Mouse (Mus musculus): ENCODE measurements around the gene Defb45. TPM values are rescaled to one million over a fixed set of nuclear protein-coding genes. Genes with fewer than 3 reads are reported as not detected.

Gene Defb45
- polyA plus RNA-seq, 1 experiment from 2014 or later = not detected

DNA sequence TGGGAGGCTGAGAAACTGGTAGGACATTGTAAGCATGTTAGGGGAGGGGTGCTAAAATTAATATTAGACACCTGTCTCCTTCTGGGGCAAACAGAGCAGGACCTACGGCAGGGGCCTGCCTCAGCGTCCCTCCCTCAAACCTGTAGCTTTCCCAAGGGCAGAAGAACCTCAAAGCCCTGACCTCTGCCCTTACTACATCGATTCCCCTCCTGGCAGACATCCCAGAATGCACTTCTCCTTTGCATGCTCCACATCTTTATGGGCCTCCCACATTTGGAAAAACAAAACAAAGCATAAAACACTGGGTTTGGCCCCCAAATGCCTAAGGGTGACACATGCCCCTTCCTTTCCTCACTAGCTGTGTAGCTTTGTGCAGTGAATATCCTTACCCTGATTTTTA lies 30.0 kb upstream of the Defb45 start:
- DNase-seq (ENCODE audit: low spot score, missing footprints) (no peak), ATAC-seq (ENCODE audit: low FRiP score) (no peak)
- Histone ChIP-seq H3K36me3 (ENCODE audit: control insufficient read depth, insufficient read depth, low read length) (no peaks in the 10 kb centered on the region), H3K9me3 (ENCODE audit: control insufficient read depth, low read length) (no peaks in the 10 kb centered on the region), H3K4me3 (ENCODE audit: low read depth, low read length) (no peak overlapping the region), H3K27me3 (ENCODE audit: control insufficient read depth, insufficient read depth, low read length) (peaks cover 31% of the 10 kb centered on the region), H3K27ac (ENCODE audit: low read depth, low read length) (no peak overlapping the region), H3K4me1 (ENCODE audit: control insufficient read depth, insufficient read depth, low read length) (peaks cover 7% of the 10 kb centered on the region), H3K4me2 (no peak overlapping the region), H3K9ac (ENCODE audit: low read length) (no peak overlapping the region)
- WGBS = 66% methylated on average over 3 of the region's 3 CpGs

DNA sequence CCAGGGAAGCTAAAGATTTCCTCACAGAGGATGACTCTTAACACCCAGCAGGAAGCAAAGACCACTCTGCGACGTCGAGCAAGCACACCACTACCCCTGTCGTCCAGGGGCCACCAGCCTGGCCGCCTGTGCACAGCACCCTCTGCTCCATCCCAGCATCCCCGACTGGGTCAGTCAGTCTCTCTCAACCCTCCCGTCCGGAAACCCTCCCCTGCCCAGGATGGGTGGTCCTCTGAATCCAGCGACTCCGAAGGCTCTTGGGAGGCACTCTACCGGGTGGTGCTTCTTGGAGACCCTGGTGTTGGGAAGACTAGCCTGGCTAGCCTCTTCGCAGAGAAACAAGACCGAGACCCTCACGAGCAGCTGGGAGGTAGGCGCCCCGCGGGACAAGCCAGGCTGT lies 28.9 kb upstream of the Defb45 start:
- H3K4me1 ChIP-seq (ENCODE audit: control insufficient read depth, insufficient read depth, low read length) = peaks cover 7% of the 10 kb centered on the region
- no peaks in the 10 kb centered on the region for H3K9me3 ChIP-seq (ENCODE audit: control insufficient read depth, low read length)
- DNase-seq (ENCODE audit: low spot score, missing footprints) (no peak), ATAC-seq (ENCODE audit: low FRiP score) (no peak)
- H3K36me3 ChIP-seq (ENCODE audit: control insufficient read depth, insufficient read depth, low read length) = no peaks in the 10 kb centered on the region
- peaks cover 31% of the 10 kb centered on the region for H3K27me3 ChIP-seq (ENCODE audit: control insufficient read depth, insufficient read depth, low read length)
- H3K9ac ChIP-seq (ENCODE audit: low read length) = no peak overlapping the region
- no peak overlapping the region for H3K4me3 ChIP-seq (ENCODE audit: low read depth, low read length)
- 39% methylated on average over 17 of the region's 17 CpGs for whole genome bisulfite sequencing
- H3K27ac ChIP-seq (ENCODE audit: low read depth, low read length) = no peak overlapping the region
- H3K4me2 ChIP-seq = no peak overlapping the region

DNA sequence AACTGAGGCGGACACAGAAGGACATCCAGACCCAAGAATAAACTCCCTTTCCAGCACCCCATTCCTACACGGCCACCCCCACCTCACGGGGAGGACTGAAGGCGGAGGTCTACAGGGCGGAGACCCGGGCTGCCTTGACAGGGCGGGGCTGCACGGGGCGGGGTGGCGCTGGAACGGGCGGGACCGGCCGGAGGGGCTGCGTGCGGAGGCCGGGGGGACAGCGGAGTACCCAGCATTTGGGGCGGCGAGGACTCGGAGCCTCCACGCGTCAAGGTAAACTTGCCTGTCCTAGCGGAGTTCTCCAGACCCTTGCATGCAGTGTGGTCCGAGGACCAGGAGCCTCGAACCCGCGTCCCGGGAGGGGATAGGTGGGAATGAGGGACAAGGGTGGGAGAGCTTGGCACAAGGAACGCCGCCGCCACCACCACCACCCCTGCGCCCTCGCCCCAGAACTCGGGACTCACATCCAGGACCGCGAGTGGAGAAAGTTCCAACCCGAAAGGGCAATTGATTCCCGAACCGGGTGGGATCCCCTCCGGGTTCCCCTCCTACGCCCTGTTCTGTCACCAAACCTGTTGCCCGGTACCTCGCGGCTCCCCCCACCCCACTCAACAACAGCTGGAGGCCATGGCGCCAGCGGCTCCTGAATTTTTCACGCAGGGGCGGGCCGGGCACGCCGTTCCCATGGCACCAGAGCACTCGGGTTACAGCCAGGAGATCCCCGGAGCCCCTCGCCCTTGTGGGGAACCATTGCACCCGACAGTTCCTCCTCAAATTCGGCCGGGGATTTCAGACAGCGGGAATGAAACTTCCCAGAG lies 27.8 kb upstream of the Defb45 start, which contains the start of gene Rem1:
Gene Rem1 (plus strand): TSS at position 178 of the 818 bp plus-strand sequence.
- WGBS = 1% methylated on average over 57 of the region's 59 CpGs
- DNase-seq (ENCODE audit: low spot score, missing footprints) (peak; percentile 93), ATAC-seq (ENCODE audit: low FRiP score) (peak; percentile 51; the same call in 1 of the 2 replicates)
- Histone ChIP-seq H3K36me3 (ENCODE audit: control insufficient read depth, insufficient read depth, low read length) (no peaks in the 10 kb centered on the region), H3K27me3 (ENCODE audit: control insufficient read depth, insufficient read depth, low read length) (peaks cover 31% of the 10 kb centered on the region), H3K4me2 (peak within 1 kb of the TSS; percentile 50), H3K9ac (ENCODE audit: low read length) (peak within 1 kb of the TSS; percentile 34; the same call in 1 of the 2 replicates), H3K27ac (ENCODE audit: low read depth, low read length) (no peak within 1 kb of the TSS), H3K4me3 (ENCODE audit: low read depth, low read length) (peak within 1 kb of the TSS; percentile 30), H3K4me1 (ENCODE audit: control insufficient read depth, insufficient read depth, low read length) (peaks cover 7% of the 10 kb centered on the region), H3K9me3 (ENCODE audit: control insufficient read depth, low read length) (no peaks in the 10 kb centered on the region)

DNA sequence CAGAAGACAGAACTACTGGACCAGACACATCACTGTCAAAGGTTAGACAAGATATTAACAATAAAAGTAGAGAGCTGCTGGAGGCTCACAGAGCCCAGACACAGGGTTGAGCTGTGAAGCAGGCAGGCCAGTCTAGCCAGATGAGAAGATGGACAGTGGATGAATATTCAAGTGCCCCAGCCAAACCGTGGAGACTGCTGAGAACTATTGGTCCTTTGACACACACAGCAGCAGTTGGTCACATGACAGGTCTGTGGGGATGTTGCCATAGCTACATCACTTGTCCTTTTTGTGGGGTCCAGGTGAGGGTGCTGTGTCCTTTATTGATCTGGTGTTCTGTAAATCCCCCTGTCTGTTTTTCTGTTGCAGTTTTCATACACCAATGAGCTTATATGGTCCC lies 26.1 kb upstream of the Defb45 start:
- 5% methylated on average over 1 of the region's 1 CpGs for WGBS
- Histone ChIP-seq H3K36me3 (ENCODE audit: control insufficient read depth, insufficient read depth, low read length) (no peaks in the 10 kb centered on the region), H3K4me1 (ENCODE audit: control insufficient read depth, insufficient read depth, low read length) (peaks cover 7% of the 10 kb centered on the region), H3K9me3 (ENCODE audit: control insufficient read depth, low read length) (no peaks in the 10 kb centered on the region), H3K9ac (ENCODE audit: low read length) (no peak overlapping the region; the same call in 1 of the 2 replicates), H3K27ac (ENCODE audit: low read depth, low read length) (no peak overlapping the region), H3K27me3 (ENCODE audit: control insufficient read depth, insufficient read depth, low read length) (peaks cover 31% of the 10 kb centered on the region), H3K4me2 (no peak overlapping the region), H3K4me3 (ENCODE audit: low read depth, low read length) (no peak overlapping the region)
- ATAC-seq (ENCODE audit: low FRiP score) = peak; percentile 54; the same call in 1 of the 2 replicates
- DNase-seq (ENCODE audit: low spot score, missing footprints) = no peak

DNA sequence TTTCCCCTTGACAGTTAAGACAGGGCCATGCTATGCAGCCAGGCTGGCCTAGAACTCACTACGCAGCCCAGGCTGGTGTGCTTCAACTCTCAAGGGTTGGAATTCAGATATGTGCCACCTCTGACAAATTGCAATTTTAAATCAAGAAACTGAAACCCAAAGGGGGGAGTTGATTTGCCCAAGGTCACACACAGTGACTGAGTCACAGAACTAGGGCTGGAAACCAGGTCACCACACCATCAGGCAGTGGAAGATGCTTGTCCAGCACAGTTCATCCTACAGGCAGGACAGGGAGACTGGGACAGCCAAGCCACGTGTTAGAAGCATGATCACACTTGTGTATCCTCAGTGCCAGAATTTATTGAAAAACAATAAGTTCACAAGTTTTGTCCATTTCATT lies 25.4 kb upstream of the Defb45 start:
- Histone ChIP-seq H3K4me2 (no peak overlapping the region), H3K9me3 (ENCODE audit: control insufficient read depth, low read length) (no peaks in the 10 kb centered on the region), H3K4me1 (ENCODE audit: control insufficient read depth, insufficient read depth, low read length) (peaks cover 7% of the 10 kb centered on the region), H3K27me3 (ENCODE audit: control insufficient read depth, insufficient read depth, low read length) (peaks cover 31% of the 10 kb centered on the region), H3K36me3 (ENCODE audit: control insufficient read depth, insufficient read depth, low read length) (no peaks in the 10 kb centered on the region), H3K27ac (ENCODE audit: low read depth, low read length) (no peak overlapping the region), H3K4me3 (ENCODE audit: low read depth, low read length) (no peak overlapping the region), H3K9ac (ENCODE audit: low read length) (no peak overlapping the region)
- no peak for ATAC-seq (ENCODE audit: low FRiP score)
- DNase-seq (ENCODE audit: low spot score, missing footprints) = no peak
- 92% methylated on average over 2 of the region's 2 CpGs for WGBS

DNA sequence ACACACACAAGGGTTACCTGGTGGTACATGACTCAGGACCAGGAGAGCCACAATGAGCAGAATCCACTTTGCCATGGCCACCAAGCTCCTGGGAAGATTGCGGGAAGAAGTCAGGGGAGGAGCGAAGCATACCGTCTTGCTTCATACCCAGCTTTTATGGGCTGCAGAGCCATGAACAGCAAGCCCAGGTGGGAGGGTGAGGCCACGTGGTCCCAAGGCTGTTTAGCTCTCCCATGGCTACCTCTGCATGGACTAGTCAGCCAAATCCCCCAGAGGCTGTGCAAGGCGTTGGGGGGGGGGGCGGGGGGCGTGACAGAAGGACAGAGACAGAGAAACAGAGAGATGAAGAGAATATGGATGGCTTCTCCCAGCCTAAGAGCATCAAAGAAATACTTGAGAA lies 23.8 kb upstream of the Defb45 start, which contains the start of gene Defb25:
Gene Defb25 (minus strand): TSS at position 101 of the 400 bp plus-strand sequence.
- WGBS = 90% methylated on average over 6 of the region's 7 CpGs
- H3K9ac ChIP-seq (ENCODE audit: low read length) = no peak within 1 kb of the TSS

DNA sequence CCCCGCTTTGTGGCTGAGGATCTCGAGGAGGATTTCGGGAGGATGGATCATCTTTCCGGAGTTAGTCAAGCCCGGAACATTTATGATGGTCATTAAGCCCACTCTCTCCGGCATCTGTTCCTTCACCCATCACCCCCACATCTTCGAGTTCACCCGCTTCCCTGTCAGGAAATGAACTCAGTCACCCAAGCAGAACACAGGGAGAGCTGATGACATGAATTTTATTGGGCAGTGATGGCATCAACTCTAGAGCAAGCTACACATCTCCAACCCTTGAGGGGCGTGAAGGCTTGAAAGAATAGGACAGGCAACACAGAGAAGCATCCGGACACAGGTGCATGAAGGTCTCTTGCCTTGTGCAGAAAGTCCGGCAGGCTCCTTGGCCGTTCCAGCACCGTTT lies 23.0 kb upstream of the Defb45 start:
- no peaks in the 10 kb centered on the region for H3K9me3 ChIP-seq (ENCODE audit: control insufficient read depth, low read length)
- 90% methylated on average over 13 of the region's 13 CpGs for WGBS
- H3K27me3 ChIP-seq (ENCODE audit: control insufficient read depth, insufficient read depth, low read length) = peaks cover 16% of the 10 kb centered on the region
- H3K9ac ChIP-seq (ENCODE audit: low read length) = no peak overlapping the region
- peaks cover 4% of the 10 kb centered on the region for H3K4me1 ChIP-seq (ENCODE audit: control insufficient read depth, insufficient read depth, low read length)
- ATAC-seq (ENCODE audit: low FRiP score) (no peak), DNase-seq (ENCODE audit: low spot score, missing footprints) (no peak)
- H3K4me3 ChIP-seq (ENCODE audit: low read depth, low read length) = no peak overlapping the region
- H3K36me3 ChIP-seq (ENCODE audit: control insufficient read depth, insufficient read depth, low read length) = no peaks in the 10 kb centered on the region
- no peak overlapping the region for H3K4me2 ChIP-seq
- H3K27ac ChIP-seq (ENCODE audit: low read depth, low read length) = no peak overlapping the region

More for the DNA sequence above, 23.8 kb upstream of the Defb45 start, which contains the start of gene Defb25:
- ATAC-seq (ENCODE audit: low FRiP score) (no peak), DNase-seq (ENCODE audit: low spot score, missing footprints) (no peak)
- H3K4me1 ChIP-seq (ENCODE audit: control insufficient read depth, insufficient read depth, low read length) = peaks cover 7% of the 10 kb centered on the region
- no peak within 1 kb of the TSS for H3K27ac ChIP-seq (ENCODE audit: low read depth, low read length)
- no peak within 1 kb of the TSS for H3K4me3 ChIP-seq (ENCODE audit: low read depth, low read length)
- H3K27me3 ChIP-seq (ENCODE audit: control insufficient read depth, insufficient read depth, low read length) = peaks cover 24% of the 10 kb centered on the region
- no peaks in the 10 kb centered on the region for H3K9me3 ChIP-seq (ENCODE audit: control insufficient read depth, low read length)
- H3K4me2 ChIP-seq = no peak within 1 kb of the TSS
- H3K36me3 ChIP-seq (ENCODE audit: control insufficient read depth, insufficient read depth, low read length) = no peaks in the 10 kb centered on the region

DNA sequence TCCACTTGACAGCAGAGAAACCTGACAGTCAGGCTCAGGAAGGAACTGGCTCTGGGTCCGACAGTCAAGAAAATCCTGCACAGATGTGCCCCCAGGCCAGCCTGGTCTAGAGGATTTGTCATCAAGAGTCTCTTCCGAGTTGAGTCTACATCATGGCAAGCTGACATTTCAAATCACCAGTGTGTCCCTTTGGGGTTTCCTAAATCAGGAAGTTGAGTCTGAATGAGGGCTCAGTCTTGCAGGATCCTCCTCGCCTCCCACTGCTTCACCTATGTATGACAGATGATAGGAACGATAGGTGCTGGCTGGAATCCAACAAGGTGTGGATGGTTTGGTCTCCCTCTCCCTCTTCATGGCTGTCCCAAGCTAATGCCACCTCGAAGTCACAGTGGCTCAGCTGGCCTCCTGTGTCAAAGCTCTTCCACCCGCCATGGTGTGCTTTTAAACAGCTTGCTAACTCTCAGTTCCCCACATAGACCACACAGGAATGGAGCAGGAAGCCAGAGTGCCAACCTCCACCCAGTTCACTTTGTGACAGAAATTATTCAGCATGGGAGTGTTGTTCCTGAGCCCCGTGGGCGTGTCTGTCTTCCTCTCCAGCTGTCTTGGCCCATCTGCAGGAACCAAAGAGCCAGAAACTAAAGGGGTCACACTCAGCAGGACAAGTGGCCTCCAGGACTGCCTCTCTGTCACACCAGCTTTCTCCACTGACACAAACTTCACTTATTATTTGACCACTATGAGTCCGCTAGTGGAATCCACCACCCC lies 21.4 kb upstream of the Defb45 start:
- H3K4me3 ChIP-seq (ENCODE audit: low read depth, low read length) = no peak overlapping the region
- DNase-seq (ENCODE audit: low spot score, missing footprints) (no peak), ATAC-seq (ENCODE audit: low FRiP score) (no peak)
- no peak overlapping the region for H3K9ac ChIP-seq (ENCODE audit: low read length)
- peaks cover 2% of the 10 kb centered on the region; the same call in 1 of the 2 replicates for H3K4me1 ChIP-seq (ENCODE audit: control insufficient read depth, insufficient read depth, low read length)
- no peaks in the 10 kb centered on the region for H3K36me3 ChIP-seq (ENCODE audit: control insufficient read depth, insufficient read depth, low read length)
- no peaks in the 10 kb centered on the region for H3K9me3 ChIP-seq (ENCODE audit: control insufficient read depth, low read length)
- WGBS = 68% methylated on average over 9 of the region's 9 CpGs
- no peak overlapping the region for H3K27ac ChIP-seq (ENCODE audit: low read depth, low read length)
- no peak overlapping the region for H3K4me2 ChIP-seq
- peaks cover under 1% of the 10 kb centered on the region; the same call in 1 of the 2 replicates for H3K27me3 ChIP-seq (ENCODE audit: control insufficient read depth, insufficient read depth, low read length)

DNA sequence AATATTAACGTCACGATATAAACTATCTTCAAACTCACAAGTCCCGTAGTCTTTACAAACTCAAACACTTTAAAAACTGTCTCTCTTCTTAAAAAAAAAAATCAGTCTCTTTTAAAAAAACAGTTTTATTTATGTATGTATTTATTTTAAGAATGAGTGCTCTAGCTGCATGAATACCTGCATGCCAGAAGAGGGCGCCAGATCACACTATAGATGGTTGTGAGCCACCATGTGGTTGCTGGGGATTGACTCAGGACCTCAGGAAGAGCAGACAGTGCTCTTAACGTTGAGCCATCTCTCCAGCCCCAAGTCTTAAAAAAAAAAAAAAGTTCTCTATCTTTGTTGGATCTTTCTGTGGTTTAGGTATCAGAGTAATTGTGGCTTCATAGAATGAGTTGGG lies 18.2 kb upstream of the Defb45 start:
- DNase-seq (ENCODE audit: low spot score, missing footprints) = no peak
- H3K27ac ChIP-seq (ENCODE audit: low read depth, low read length) = no peak overlapping the region
- H3K36me3 ChIP-seq (ENCODE audit: control insufficient read depth, insufficient read depth, low read length) = no peaks in the 10 kb centered on the region
- no peaks in the 10 kb centered on the region for H3K4me1 ChIP-seq (ENCODE audit: control insufficient read depth, insufficient read depth, low read length)
- no peak overlapping the region for H3K9ac ChIP-seq (ENCODE audit: low read length)
- no peak overlapping the region for H3K4me3 ChIP-seq (ENCODE audit: low read depth, low read length)
- no peak overlapping the region for H3K4me2 ChIP-seq
- ATAC-seq (ENCODE audit: low FRiP score) = no peak
- WGBS = 54% methylated on average over 5 of the region's 5 CpGs
- H3K27me3 ChIP-seq (ENCODE audit: control insufficient read depth, insufficient read depth, low read length) = no peaks in the 10 kb centered on the region
- H3K9me3 ChIP-seq (ENCODE audit: control insufficient read depth, low read length) = no peaks in the 10 kb centered on the region
